Mouse (Mus musculus): ENCODE data around the gene Rbp3.
A peak's percentile ranks its signal among the peaks of the same experiment; 100 is the strongest.

Gene Rbp3

DNA sequence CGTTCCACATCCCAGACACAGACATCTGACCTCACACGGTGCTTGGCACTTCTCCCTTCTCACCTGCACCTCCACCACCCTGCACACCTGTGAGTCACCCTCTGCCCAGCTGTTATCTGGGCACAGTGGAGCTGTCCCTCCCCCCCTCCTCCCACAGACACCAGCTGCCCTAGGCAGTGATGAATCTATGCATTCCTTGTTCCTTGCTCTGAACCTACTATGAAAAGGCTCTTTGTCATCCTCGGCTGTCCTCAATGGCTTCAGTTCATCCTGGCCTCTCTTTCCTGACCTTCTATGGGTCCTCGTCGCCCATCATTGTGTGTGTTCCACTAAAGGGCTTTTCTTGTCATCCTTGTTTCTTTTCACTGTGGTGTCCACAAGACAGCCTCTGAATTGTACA is 20.9 kb downstream of the Rbp3 start:
- DNase-seq (ENCODE audit: low spot score): no peak

GRCm38 (mm10) chr14:33977748-33978147 is 23.9 kb downstream of the Rbp3 start:
- no peak for DNase-seq (ENCODE audit: low spot score)

DNA sequence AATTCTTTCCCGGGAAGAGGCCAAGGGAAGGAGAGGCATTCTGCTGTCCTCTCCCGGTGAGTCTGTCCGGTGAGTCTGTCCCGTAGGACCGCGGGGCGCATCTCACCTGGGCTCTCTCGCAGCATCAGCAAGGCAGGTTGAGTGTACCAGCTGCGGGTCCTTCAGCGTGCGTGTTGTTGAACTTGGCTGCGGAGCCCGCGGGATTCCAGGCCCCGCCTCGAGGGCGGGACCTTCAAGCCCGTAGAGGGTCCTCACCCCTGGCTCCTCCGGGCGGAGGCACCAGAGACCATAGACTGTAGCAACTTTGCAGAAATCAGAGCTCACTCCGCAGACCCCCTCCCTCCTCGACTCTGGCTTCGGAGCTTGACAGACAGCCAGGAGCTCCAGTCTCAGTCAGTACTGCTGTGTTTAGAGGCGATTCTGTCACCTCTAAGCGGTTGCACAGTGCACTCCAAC is 24.8 kb downstream of the Rbp3 start, which contains the start of gene Zfp488:
Gene Zfp488, minus strand, starts transcription at position 161 of the 456 bp plus-strand sequence.
- peak; percentile 49 for DNase-seq (ENCODE audit: low spot score)

GRCm38 (mm10) chr14:33989201-33989600 is 35.4 kb downstream of the Rbp3 start:
- DNase-seq (ENCODE audit: low spot score): no peak

DNA sequence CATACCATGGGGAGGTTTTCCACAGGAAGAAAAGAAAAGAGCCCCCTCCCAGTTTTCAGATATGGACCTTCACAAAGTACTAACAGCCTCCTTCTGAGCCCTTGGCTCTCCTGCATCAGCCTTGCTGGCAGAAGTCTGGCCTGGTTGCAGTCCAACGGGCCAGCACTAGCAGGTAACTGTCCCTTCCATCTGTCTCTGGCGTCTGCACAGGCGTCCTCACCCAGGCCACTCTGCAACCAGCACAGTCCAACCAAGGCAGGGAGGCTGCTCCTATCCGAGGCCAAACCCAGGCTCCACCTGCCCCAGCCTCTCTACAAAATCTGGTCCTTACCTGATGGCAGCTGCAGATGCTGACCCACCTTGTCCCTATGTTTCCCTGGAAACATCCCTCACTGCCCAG is 38.2 kb downstream of the Rbp3 start:
- DNase-seq (ENCODE audit: low spot score): no peak

- DNase-seq (ENCODE audit: low spot score): no peak
These were observed 39.2 kb downstream of the Rbp3 start for GRCm38 (mm10) chr14:33993051-33993450.

DNA sequence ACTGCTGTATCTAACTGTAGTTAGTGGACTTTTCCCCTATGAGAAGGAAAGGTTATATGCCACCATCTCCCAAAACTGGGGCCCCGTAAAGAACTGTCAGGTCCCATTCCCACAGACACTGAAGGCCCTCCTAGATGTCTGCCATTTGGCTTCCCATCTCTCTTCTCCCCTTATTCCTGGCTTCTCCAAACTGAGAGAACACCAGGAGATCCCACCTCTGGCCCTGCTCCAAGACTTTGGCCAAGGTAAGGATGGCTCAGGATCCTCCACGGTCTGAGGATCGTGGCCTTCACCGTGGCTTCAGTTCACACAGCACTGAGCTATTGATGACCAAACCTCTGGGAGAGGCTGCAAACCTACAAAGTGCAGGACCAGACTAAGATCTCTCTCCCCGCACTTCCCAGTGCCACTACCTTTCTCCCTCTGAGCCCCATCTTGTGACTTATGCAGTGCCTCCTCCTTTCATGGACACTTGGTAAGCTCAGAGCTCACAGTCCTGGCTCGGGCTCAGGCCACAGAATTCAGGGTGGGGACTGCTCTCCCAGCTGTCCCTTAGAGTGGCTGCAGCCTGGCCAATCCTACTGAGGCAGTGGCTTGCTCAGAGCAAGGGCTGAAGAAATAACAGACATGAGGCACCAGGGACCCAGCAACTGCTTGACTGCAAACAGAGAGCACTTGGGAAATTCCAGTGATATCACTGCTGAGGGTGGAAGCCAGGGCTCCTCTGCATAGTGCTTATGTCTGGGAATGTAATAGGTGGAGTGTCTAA is 39.9 kb downstream of the Rbp3 start:
- no peak for DNase-seq (ENCODE audit: low spot score)

DNA sequence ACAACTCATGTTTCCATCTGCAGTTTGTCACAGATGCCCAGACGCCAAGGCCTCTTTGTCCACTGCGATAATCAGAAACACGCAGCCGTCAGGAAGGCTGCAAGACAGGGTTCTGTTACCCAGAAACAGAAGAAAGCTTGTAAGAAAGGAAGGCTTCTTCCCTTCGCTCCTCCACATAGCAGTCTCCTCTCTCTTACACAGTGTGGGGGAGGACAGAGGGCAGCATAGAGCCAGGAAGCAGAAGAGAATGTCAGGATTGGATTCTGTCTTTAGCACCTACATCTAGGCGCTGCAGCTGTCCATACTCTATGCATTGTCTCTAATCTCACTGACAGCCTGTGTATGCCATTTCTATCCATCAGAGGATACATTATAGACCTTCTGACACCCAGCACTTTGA is 43.6 kb downstream of the Rbp3 start:
- peak; percentile 12 for DNase-seq (ENCODE audit: low spot score)

DNA sequence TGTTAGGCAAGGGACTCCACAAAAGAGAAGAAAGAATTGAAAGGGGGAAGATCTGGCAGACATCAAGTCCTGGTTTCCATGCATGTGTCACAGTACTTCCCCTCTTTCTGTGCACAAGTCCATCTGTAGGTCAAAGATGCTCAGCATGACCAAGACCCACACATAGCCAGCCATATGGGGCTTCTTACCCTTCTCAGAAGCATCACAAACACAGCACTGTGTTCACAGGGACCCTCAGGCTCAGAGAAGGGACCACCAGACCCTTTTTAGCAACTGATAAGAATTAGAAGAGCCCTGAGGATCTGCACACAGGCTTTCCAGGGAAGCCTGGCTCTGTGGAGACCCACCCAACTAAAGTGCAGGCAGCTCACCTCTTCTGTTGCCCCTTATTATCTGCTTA is 46.3 kb downstream of the Rbp3 start:
- DNase-seq (ENCODE audit: low spot score): no peak

- no peak for DNase-seq (ENCODE audit: low spot score)
These were observed 47.6 kb downstream of the Rbp3 start for GRCm38 (mm10) chr14:34001445-34001844.

DNA sequence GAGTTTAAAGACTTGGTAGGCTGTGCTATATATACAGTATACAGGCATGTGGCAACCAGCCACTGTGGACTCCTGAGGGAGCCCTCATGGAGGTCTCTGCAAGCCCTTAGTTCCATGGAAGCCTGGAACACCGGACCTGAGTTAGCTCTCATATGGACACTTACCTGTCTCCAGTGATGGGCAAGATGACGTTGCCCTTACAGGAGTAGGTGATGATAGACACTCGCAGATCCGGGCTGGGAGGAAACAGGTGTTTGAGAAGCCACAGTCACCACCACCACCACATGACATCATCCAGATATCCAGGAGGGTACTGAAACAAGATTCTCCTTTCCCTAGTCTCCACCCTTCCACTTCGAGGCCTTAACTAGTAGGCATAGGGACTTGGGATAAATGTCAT is 48.6 kb downstream of the Rbp3 start:
- no peak for DNase-seq (ENCODE audit: low spot score)

All from embryo, embryonic 10 days (tissue).